Mouse (Mus musculus) cortical plate, adult 2 months (tissue): ENCODE measurements around the gene Rela.

Source experiments
- CTCF ChIP-seq: fragments of 200-500 bp; IDR thresholded peaks from 2 replicates; pipeline ENCODE4 v1.5.1; 2011; ENCODE audit warnings: mild to moderate bottlenecking, control low read depth, low read length; ENCODE audit not compliant: insufficient read depth; ENCODE audit errors: extremely low read depth
- POLR2A ChIP-seq: fragments of 200-500 bp; IDR thresholded peaks from 2 replicates; pipeline ENCODE4 v1.6.1; 2011; ENCODE audit warnings: mild to moderate bottlenecking, low read length, control low read depth; ENCODE audit not compliant: insufficient read depth; ENCODE audit errors: extremely low read depth

DNA sequence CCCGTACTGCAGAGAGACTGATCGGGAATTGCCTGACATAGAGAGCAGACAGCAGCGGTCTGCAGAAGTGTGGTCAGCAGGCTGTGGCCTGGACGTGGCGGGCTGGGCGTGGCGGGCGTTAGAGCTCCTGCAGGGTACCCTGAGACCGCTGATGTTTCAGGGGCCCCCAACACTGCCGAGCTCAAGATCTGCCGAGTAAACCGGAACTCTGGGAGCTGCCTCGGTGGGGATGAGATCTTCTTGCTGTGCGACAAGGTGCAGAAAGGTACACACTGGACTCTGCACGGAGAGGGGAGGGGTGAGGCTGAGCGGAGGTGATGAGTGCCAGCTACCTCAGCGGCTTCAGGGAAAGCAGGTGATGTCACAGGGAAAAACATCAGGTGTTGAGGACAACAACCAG, 3.7 kb downstream of the Rela start:
- TF ChIP-seq CTCF (no peak), POLR2A (peak; percentile 8; the same call in 1 of the 2 replicates)
